Mouse (Mus musculus) heart, postnatal 0 days (tissue): ENCODE measurements at regions not wholly inside any gene's neighbourhood (a gene's known extent, or its start where the extent isn't known, plus 50 kb on each side); places are given as distances from the start of the nearest gene placed in this dataset.

Experiments
- CTCF ChIP-seq: IDR thresholded peaks from 2 replicates; pipeline ENCODE4 v1.5.1; 2016; ENCODE audit warnings: antibody characterized with exemption, control low read depth, low read depth
- EP300 ChIP-seq: IDR thresholded peaks from 2 replicates; pipeline ENCODE4 v1.6.1; 2016; ENCODE audit warnings: antibody characterized with exemption, low read depth

DNA sequence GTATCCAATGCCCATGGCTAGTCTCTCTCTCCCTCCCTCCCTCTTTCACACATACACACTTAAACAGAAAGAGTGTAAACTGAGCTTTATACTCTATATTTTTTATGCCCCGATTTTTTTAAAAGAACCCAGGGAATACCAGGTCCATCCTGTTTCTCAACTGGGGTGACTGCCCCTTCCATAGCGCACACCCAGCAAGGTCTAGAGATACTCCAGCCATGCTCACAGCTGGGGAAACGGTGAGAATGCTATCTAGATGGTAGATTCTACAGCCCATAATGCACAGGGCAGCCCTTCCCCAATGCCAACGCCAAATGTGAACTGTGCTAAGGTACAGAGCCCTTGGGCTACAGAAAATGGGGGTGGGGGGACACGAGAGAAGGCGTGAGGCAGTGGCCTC is 51.2 kb upstream of the Tln2 start:
- TF ChIP-seq CTCF (no peak), EP300 (no peak)
